ENCODE assay signal across 20 mouse cellular contexts in the genomic region with DNA sequence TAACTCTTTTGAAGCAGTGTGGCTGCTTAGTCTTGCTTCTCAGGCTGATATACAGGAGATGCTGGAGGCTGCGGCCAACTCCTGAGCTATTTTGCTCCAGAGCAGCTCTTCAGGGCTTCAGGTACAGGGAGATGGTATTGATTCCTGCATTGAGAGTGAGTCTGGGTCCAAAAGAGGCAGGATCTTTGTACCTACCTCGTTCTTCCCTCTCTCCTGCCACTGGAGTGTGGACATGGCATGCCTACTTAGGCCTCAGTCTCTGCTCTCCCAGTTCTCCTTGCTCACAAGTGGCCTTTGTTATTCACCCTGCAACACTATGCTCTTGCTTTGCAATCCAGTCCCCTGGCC.
A peak's percentile ranks its signal among the peaks of the same experiment; 100 is the strongest.
DNase-seq lines count a peak whose midpoint lies in the region; ATAC-seq lines count a peak whose summit lies in the region.
"Had no signal": no experiment of that assay in that cellular context is flagged by ENCODE, and none has a peak within 500 bp of the region (broad histone marks: within the 10 kb centered on the region; RNA-seq: fewer than 3 reads in every experiment).

No protein-coding gene starts in this region.

- H3K4me2 ChIP-seq in hindbrain, embryonic 16.5 days (ENCODE audit: low read length), result no peak overlapping the region
- H3K4me2 ChIP-seq in embryonic facial prominence, embryonic 11.5 days (ENCODE audit: low read depth, low read length), result no peak overlapping the region
- H3K4me2 ChIP-seq in forebrain, embryonic 12.5 days, result no peak overlapping the region; the same call in 1 of the 2 replicates
- H3K4me2 ChIP-seq in limb, embryonic 12.5 days, result no peak overlapping the region
- H3K4me2 ChIP-seq: heart, embryonic 15.5 days; intestine, embryonic 15.5 days; liver, embryonic 12.5 days; neural tube, embryonic 15.5 days; stomach, embryonic 15.5 days had no signal

- no peak overlapping the region for H3K4me3 ChIP-seq in hindbrain, embryonic 10.5 days
- no peak overlapping the region for H3K4me3 ChIP-seq in hindbrain, embryonic 16.5 days (ENCODE audit: low read length)
- H3K4me3 ChIP-seq in embryonic facial prominence, embryonic 11.5 days (ENCODE audit: low read depth, low read length), result no peak overlapping the region
- H3K4me3 ChIP-seq in forebrain, embryonic 12.5 days (replicated peaks), result no peak overlapping the region
- H3K4me3 ChIP-seq in limb, embryonic 12.5 days (replicated peaks), result no peak overlapping the region
- H3K4me3 ChIP-seq: heart, embryonic 15.5 days; intestine, embryonic 15.5 days; liver, embryonic 12.5 days; neural tube, embryonic 15.5 days; stomach, embryonic 15.5 days had no signal

- H3K4me1 ChIP-seq in hindbrain, embryonic 10.5 days (replicated peaks), result peaks cover 25% of the 10 kb centered on the region
- H3K4me1 ChIP-seq in hindbrain, embryonic 16.5 days (ENCODE audit: control insufficient read depth, insufficient read depth, low read depth, low read length), result peaks cover 4% of the 10 kb centered on the region; the same call in 1 of the 2 replicates
- peaks cover 4% of the 10 kb centered on the region for H3K4me1 ChIP-seq in embryonic facial prominence, embryonic 11.5 days (ENCODE audit: control insufficient read depth, insufficient read depth, low read length)
- H3K4me1 ChIP-seq in forebrain, embryonic 12.5 days, result peaks cover 30% of the 10 kb centered on the region
- peaks cover 29% of the 10 kb centered on the region for H3K4me1 ChIP-seq in limb, embryonic 12.5 days (replicated peaks)
- H3K4me1 ChIP-seq: liver, embryonic 12.5 days; stomach, embryonic 15.5 days had no signal

- WGBS in hindbrain, embryonic 10.5 days, result 62% methylated on average over 2 of the region's 2 CpGs
- WGBS in hindbrain, embryonic 16.5 days, result 65% methylated on average over 2 of the region's 2 CpGs
- 24% methylated on average over 2 of the region's 2 CpGs for WGBS in embryonic facial prominence, embryonic 11.5 days
- 47% methylated on average over 2 of the region's 2 CpGs for WGBS in forebrain, embryonic 12.5 days
- WGBS in limb, embryonic 12.5 days, result 50% methylated on average over 2 of the region's 2 CpGs

- H3K27me3 ChIP-seq in hindbrain, embryonic 10.5 days (ENCODE audit: insufficient read depth, poor library complexity, severe bottlenecking), result peaks cover 12% of the 10 kb centered on the region; the same call in 1 of the 2 replicates
- H3K27me3 ChIP-seq in hindbrain, embryonic 16.5 days (replicated peaks; ENCODE audit: control insufficient read depth, insufficient read depth, low read length), result no peaks in the 10 kb centered on the region
- no peaks in the 10 kb centered on the region for H3K27me3 ChIP-seq in embryonic facial prominence, embryonic 11.5 days (ENCODE audit: control insufficient read depth, insufficient read depth, low read length)
- H3K27me3 ChIP-seq in forebrain, embryonic 12.5 days, result 0 out of 2 replicates have a peak, but pooled peaks cover 8% of the 10 kb centered on the region
- no peaks in the 10 kb centered on the region for H3K27me3 ChIP-seq in limb, embryonic 12.5 days
- H3K27me3 ChIP-seq: heart, embryonic 15.5 days; intestine, embryonic 15.5 days; liver, embryonic 12.5 days; neural tube, embryonic 15.5 days; stomach, embryonic 15.5 days had no signal

- peak overlapping the region; percentile 76 for H3K27ac ChIP-seq in hindbrain, embryonic 10.5 days
- no peak overlapping the region for H3K27ac ChIP-seq in hindbrain, embryonic 16.5 days (ENCODE audit: low read depth, low read length)
- H3K27ac ChIP-seq in embryonic facial prominence, embryonic 11.5 days (replicated peaks; ENCODE audit: low read depth, low read length), result peak overlapping the region; percentile 57
- peak overlapping the region; percentile 33 for H3K27ac ChIP-seq in forebrain, embryonic 12.5 days
- H3K27ac ChIP-seq in limb, embryonic 12.5 days, result peak overlapping the region; percentile 56; the same call in 1 of the 2 replicates
- H3K27ac ChIP-seq: heart, embryonic 15.5 days; intestine, embryonic 15.5 days; liver, embryonic 12.5 days; neural tube, embryonic 15.5 days; stomach, embryonic 15.5 days had no signal

- no peaks in the 10 kb centered on the region for H3K36me3 ChIP-seq in hindbrain, embryonic 10.5 days
- H3K36me3 ChIP-seq in hindbrain, embryonic 16.5 days (ENCODE audit: control insufficient read depth, insufficient read depth, low read length), result no peaks in the 10 kb centered on the region
- no peaks in the 10 kb centered on the region for H3K36me3 ChIP-seq in embryonic facial prominence, embryonic 11.5 days (replicated peaks; ENCODE audit: control insufficient read depth, insufficient read depth, low read depth, low read length)
- no peaks in the 10 kb centered on the region for H3K36me3 ChIP-seq in forebrain, embryonic 12.5 days (replicated peaks)
- H3K36me3 ChIP-seq in limb, embryonic 12.5 days, result no peaks in the 10 kb centered on the region
- H3K36me3 ChIP-seq: heart, embryonic 15.5 days; intestine, embryonic 15.5 days; liver, embryonic 12.5 days; neural tube, embryonic 15.5 days; stomach, embryonic 15.5 days had no signal

- DNase-seq in hindbrain, embryonic 10.5 days (ENCODE audit: low spot score), result no peak
- no peak for DNase-seq in embryonic facial prominence, embryonic 11.5 days (ENCODE audit: low spot score)
- DNase-seq in right cerebral cortex, postnatal 4 days, result no peak
- no peak for DNase-seq in adrenal gland, adult 8-10 months
- DNase-seq: B cell, adult 2 months; cerebellum, adult 8-10 months; heart, adult 18-20 months; kidney, adult 9 months; kidney, postnatal 25 days; lung, adult 2 months; right cerebral cortex, postnatal 14 days; thymus, adult 18-20 months had no signal

- H3K9me3 ChIP-seq in hindbrain, embryonic 10.5 days, result no peaks in the 10 kb centered on the region
- H3K9me3 ChIP-seq in hindbrain, embryonic 16.5 days (ENCODE audit: control insufficient read depth, low read length), result no peaks in the 10 kb centered on the region
- H3K9me3 ChIP-seq in embryonic facial prominence, embryonic 11.5 days (replicated peaks; ENCODE audit: control insufficient read depth, low read length), result no peaks in the 10 kb centered on the region
- no peaks in the 10 kb centered on the region for H3K9me3 ChIP-seq in forebrain, embryonic 12.5 days
- no peaks in the 10 kb centered on the region for H3K9me3 ChIP-seq in limb, embryonic 12.5 days
- H3K9me3 ChIP-seq: heart, embryonic 15.5 days; intestine, embryonic 15.5 days; liver, embryonic 12.5 days; neural tube, embryonic 15.5 days; stomach, embryonic 15.5 days had no signal

- ATAC-seq in hindbrain, embryonic 16.5 days, result no peak
- no peak; the same call in 1 of the 2 replicates for ATAC-seq in embryonic facial prominence, embryonic 11.5 days (replicated peaks; ENCODE audit: insufficient number of reproducible peaks, low FRiP score, low TSS enrichment, low read depth)
- ATAC-seq in forebrain, embryonic 12.5 days (ENCODE audit: low FRiP score), result no peak; the same call in 1 of the 2 replicates
- no peak for ATAC-seq in limb, embryonic 12.5 days (ENCODE audit: insufficient number of reproducible peaks, insufficient read depth, low FRiP score, low TSS enrichment, low read depth)
- ATAC-seq: liver, embryonic 12.5 days had no signal

- no peak overlapping the region for H3K9ac ChIP-seq in hindbrain, embryonic 16.5 days (ENCODE audit: low read depth, low read length)
- peak overlapping the region; percentile 1; the same call in 1 of the 2 replicates for H3K9ac ChIP-seq in embryonic facial prominence, embryonic 11.5 days (replicated peaks; ENCODE audit: low read length)
- no peak overlapping the region for H3K9ac ChIP-seq in forebrain, embryonic 12.5 days
- no peak overlapping the region for H3K9ac ChIP-seq in limb, embryonic 12.5 days (replicated peaks)
- H3K9ac ChIP-seq: heart, embryonic 15.5 days; intestine, embryonic 15.5 days; liver, embryonic 12.5 days; neural tube, embryonic 15.5 days; stomach, embryonic 15.5 days had no signal
